Mouse (Mus musculus): ENCODE measurements around the gene Antxr2. TPM values are rescaled to one million over a fixed set of nuclear protein-coding genes. Genes with fewer than 3 reads are reported as not detected.
A peak's percentile ranks its signal among the peaks of the same experiment; 100 is the strongest.

Antxr2 gene
- total and polyA plus RNA-seq, 2 experiments from 2014 or later = 1.1 to 4.4 TPM

- 95% methylated on average over 4 of the region's 4 CpGs for WGBS
Observed at GRCm38 (mm10) chr5:98021518-98021917, 9.3 kb downstream of the Antxr2 start.

GRCm38 (mm10) chr5:98020658-98021057 is 10.2 kb downstream of the Antxr2 start:
- ATAC-seq (ENCODE audit: low FRiP score) = no peak
- H3K9ac ChIP-seq (replicated peaks; ENCODE audit: low read length, poor library complexity, severe bottlenecking) = no peak overlapping the region
- H3K9me3 ChIP-seq (ENCODE audit: low read length) = no peaks in the 10 kb centered on the region
- no peak overlapping the region for H3K4me3 ChIP-seq (ENCODE audit: low read depth, low read length)
- DNase-seq (ENCODE audit: low spot score) = no peak
- no peak for TF ChIP-seq CTCF (IDR thresholded peaks at IDR 0.05)
- H3K36me3 ChIP-seq (ENCODE audit: insufficient read depth, low read length) = no peaks in the 10 kb centered on the region
- H3K4me2 ChIP-seq (ENCODE audit: low read depth, low read length, poor library complexity, severe bottlenecking) = no peak overlapping the region
- no peaks in the 10 kb centered on the region for H3K27me3 ChIP-seq (ENCODE audit: insufficient read depth, low read length)
- H3K4me1 ChIP-seq (ENCODE audit: insufficient read depth, low read length) = no peaks in the 10 kb centered on the region
- no peak overlapping the region for H3K27ac ChIP-seq (ENCODE audit: low read depth, low read length)

More at GRCm38 (mm10) chr5:98021518-98021917, 9.3 kb downstream of the Antxr2 start:
- Histone ChIP-seq H3K36me3 (ENCODE audit: insufficient read depth, low read length) (no peaks in the 10 kb centered on the region), H3K27me3 (ENCODE audit: insufficient read depth, low read length) (no peaks in the 10 kb centered on the region), H3K9ac (replicated peaks; ENCODE audit: low read length, poor library complexity, severe bottlenecking) (no peak overlapping the region), H3K4me3 (ENCODE audit: low read depth, low read length) (no peak overlapping the region), H3K4me2 (ENCODE audit: low read depth, low read length, poor library complexity, severe bottlenecking) (no peak overlapping the region), H3K27ac (ENCODE audit: low read depth, low read length) (no peak overlapping the region), H3K9me3 (ENCODE audit: low read length) (no peaks in the 10 kb centered on the region), H3K4me1 (ENCODE audit: insufficient read depth, low read length) (no peaks in the 10 kb centered on the region)
- DNase-seq (ENCODE audit: low spot score) (no peak), ATAC-seq (ENCODE audit: low FRiP score) (no peak)
- TF ChIP-seq CTCF (IDR thresholded peaks at IDR 0.05) = no peak

DNA sequence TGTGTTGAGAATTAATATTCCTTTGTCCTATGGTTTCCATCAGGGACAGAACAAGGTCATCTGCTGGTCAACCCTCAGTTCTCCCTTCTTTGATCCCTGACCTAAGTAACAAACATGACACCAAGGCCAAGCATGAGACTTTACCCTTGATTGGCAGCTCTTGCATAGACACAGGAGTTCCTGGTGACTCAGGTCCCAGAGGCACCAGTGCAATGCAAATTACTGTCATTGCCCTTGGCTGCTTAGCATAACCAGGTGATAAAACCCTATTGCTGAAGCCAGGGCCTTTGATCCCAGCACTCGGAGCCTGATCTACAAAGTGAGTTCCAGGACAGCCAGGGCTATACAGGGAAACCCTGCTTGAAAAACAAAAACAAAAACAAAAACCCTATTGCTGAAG is 11.4 kb downstream of the Antxr2 start:
- TF ChIP-seq CTCF (IDR thresholded peaks at IDR 0.05) = no peak
- Histone ChIP-seq H3K9ac (replicated peaks; ENCODE audit: low read length, poor library complexity, severe bottlenecking) (no peak overlapping the region), H3K4me2 (ENCODE audit: low read depth, low read length, poor library complexity, severe bottlenecking) (no peak overlapping the region), H3K4me1 (ENCODE audit: insufficient read depth, low read length) (no peaks in the 10 kb centered on the region), H3K27ac (ENCODE audit: low read depth, low read length) (no peak overlapping the region), H3K4me3 (ENCODE audit: low read depth, low read length) (no peak overlapping the region), H3K9me3 (ENCODE audit: low read length) (no peaks in the 10 kb centered on the region), H3K36me3 (ENCODE audit: insufficient read depth, low read length) (no peaks in the 10 kb centered on the region), H3K27me3 (ENCODE audit: insufficient read depth, low read length) (no peaks in the 10 kb centered on the region)
- ATAC-seq (ENCODE audit: low FRiP score) (no peak), DNase-seq (ENCODE audit: low spot score) (no peak)
- 75% methylated on average over 1 of the region's 1 CpGs for WGBS

GRCm38 (mm10) chr5:98018162-98018561 is 12.7 kb downstream of the Antxr2 start:
- no peak overlapping the region for H3K27ac ChIP-seq (ENCODE audit: low read depth, low read length)
- H3K9me3 ChIP-seq (ENCODE audit: low read length) = no peaks in the 10 kb centered on the region
- no peak overlapping the region for H3K9ac ChIP-seq (replicated peaks; ENCODE audit: low read length, poor library complexity, severe bottlenecking)
- H3K36me3 ChIP-seq (ENCODE audit: insufficient read depth, low read length) = no peaks in the 10 kb centered on the region
- H3K4me3 ChIP-seq (ENCODE audit: low read depth, low read length) = no peak overlapping the region
- DNase-seq (ENCODE audit: low spot score) (no peak), ATAC-seq (ENCODE audit: low FRiP score) (no peak)
- H3K4me1 ChIP-seq (ENCODE audit: insufficient read depth, low read length) = no peaks in the 10 kb centered on the region
- no peak overlapping the region for H3K4me2 ChIP-seq (ENCODE audit: low read depth, low read length, poor library complexity, severe bottlenecking)
- no peak for TF ChIP-seq CTCF (IDR thresholded peaks at IDR 0.05)
- H3K27me3 ChIP-seq (ENCODE audit: insufficient read depth, low read length) = no peaks in the 10 kb centered on the region
- 92% methylated on average over 6 of the region's 6 CpGs for WGBS

GRCm38 (mm10) chr5:98016247-98017203 is 14.3 kb downstream of the Antxr2 start:
- no peaks in the 10 kb centered on the region for H3K36me3 ChIP-seq (ENCODE audit: insufficient read depth, low read length)
- peak; percentile 14 for DNase-seq (ENCODE audit: low spot score)
- no peak for TF ChIP-seq CTCF (IDR thresholded peaks at IDR 0.05)
- H3K27ac ChIP-seq (ENCODE audit: low read depth, low read length) = no peak overlapping the region
- 71% methylated on average over 20 of the region's 20 CpGs for WGBS
- H3K27me3 ChIP-seq (ENCODE audit: insufficient read depth, low read length) = no peaks in the 10 kb centered on the region
- H3K4me2 ChIP-seq (ENCODE audit: low read depth, low read length, poor library complexity, severe bottlenecking) = no peak overlapping the region
- no peaks in the 10 kb centered on the region for H3K9me3 ChIP-seq (ENCODE audit: low read length)
- no peak overlapping the region for H3K9ac ChIP-seq (replicated peaks; ENCODE audit: low read length, poor library complexity, severe bottlenecking)
- no peak overlapping the region for H3K4me3 ChIP-seq (ENCODE audit: low read depth, low read length)
- peak; percentile 58; the same call in 1 of the 2 replicates for ATAC-seq (ENCODE audit: low FRiP score)
- H3K4me1 ChIP-seq (ENCODE audit: insufficient read depth, low read length) = no peaks in the 10 kb centered on the region

DNA sequence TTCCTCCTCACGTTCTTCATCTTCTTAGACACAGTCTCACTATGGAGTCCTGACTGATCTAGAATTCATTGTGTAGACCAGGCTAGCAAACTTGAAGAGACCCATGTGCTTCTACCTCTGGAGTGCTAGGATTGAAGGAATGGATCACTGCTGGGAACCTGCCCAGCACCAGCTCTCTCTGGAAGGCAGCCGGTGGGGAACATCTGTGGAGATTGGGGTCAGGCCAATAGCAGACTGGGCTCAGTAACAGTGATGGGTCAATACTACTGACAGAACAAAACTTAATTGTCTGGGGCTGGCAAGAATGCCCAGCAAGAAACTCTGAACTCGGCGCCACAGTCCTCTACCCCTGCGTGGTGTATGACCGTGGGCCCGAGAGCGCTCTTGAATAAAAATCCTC is 25.1 kb downstream of the Antxr2 start:
- H3K27ac ChIP-seq (ENCODE audit: low read depth, low read length) = no peak overlapping the region
- H3K9me3 ChIP-seq (ENCODE audit: low read length) = no peaks in the 10 kb centered on the region
- no peaks in the 10 kb centered on the region for H3K36me3 ChIP-seq (ENCODE audit: insufficient read depth, low read length)
- no peak overlapping the region for H3K4me2 ChIP-seq (ENCODE audit: low read depth, low read length, poor library complexity, severe bottlenecking)
- ATAC-seq (ENCODE audit: low FRiP score) = no peak
- TF ChIP-seq CTCF (IDR thresholded peaks at IDR 0.05) = no peak
- WGBS = 97% methylated on average over 8 of the region's 8 CpGs
- H3K27me3 ChIP-seq (ENCODE audit: insufficient read depth, low read length) = no peaks in the 10 kb centered on the region
- no peak for DNase-seq (ENCODE audit: low spot score)
- no peak overlapping the region for H3K4me3 ChIP-seq (ENCODE audit: low read depth, low read length)
- no peaks in the 10 kb centered on the region for H3K4me1 ChIP-seq (ENCODE audit: insufficient read depth, low read length)
- no peak overlapping the region for H3K9ac ChIP-seq (replicated peaks; ENCODE audit: low read length, poor library complexity, severe bottlenecking)
